Mouse (Mus musculus) lung, postnatal 36 days (tissue): ENCODE results near the gene Smarca4.

Experiments
- DNase-seq: peaks from one replicate; pipeline ENCODE4 v3.0.0; 2022; ENCODE audit warnings: mixed read lengths

Gene Smarca4

DNA sequence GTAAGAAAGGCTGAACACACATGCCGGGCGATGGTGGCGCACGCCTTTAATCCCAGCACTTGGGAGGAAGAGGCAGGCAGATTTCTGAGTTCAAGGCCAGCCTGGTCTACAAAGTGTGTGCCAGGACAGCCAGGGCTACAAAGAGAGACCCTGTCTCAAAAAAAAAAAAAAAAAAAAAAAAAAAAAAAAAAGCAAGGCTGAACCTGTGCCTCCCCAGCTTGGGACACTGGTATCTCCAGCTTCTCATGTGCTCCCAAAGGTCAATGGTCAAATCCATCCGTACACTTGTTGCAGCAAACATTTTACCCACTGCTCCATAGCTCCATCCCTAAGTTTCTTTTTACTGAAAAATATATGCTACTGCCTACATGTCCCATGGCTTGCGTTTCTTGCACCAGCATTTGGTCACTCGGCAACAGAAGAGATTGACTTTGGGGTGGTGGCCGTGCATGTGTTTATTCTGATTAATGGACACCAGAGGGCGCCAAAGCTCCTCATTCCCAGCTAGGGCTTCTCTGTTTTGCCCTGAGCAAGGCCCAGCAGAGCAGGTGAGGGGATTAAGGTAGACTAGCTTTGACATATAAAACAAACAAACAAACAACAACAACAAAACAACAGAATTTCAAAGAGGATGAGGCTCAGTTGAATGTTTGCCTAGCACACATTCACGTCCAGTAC, 14.1 kb upstream of the Smarca4 start:
- peak; percentile 88 for DNase-seq

DNA sequence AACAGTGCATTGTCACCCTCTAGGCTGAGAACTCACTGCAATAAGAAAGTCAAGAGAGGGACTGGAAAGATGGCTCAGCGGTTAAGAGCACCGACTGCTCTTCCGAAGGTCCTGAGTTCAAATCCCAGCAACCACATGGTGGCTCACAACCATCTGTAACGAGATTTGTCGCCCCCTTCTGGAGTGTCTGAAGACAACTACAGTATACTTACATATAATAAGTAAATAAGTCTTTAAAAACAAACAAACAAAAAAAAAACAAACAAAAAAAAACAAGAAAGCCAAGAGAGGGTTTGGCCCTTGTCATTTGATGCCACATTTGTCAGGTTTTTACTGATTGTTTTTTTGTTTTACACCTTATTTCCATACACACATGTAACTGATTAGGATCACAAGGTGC, 11.8 kb upstream of the Smarca4 start:
- no peak for DNase-seq

DNA sequence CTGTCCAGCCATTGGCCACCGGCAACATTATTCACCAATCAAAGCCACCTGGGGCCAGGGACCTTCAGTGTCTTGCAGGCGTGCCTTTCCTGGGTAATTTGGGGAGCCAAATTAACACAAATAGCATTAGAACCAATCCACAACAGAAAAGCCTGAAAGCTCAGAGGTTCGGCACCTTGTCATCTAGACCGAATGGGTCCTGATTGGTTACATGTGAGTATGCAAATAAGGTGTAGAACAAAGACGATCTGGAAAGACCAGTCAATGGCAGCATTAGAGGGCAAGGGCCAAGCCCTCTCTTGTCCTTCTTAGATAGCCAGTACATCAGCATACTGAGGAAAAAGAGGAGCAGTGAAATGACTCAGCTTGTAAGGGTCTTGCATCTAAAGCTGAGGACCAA, 10.1 kb upstream of the Smarca4 start:
- no peak for DNase-seq

DNA sequence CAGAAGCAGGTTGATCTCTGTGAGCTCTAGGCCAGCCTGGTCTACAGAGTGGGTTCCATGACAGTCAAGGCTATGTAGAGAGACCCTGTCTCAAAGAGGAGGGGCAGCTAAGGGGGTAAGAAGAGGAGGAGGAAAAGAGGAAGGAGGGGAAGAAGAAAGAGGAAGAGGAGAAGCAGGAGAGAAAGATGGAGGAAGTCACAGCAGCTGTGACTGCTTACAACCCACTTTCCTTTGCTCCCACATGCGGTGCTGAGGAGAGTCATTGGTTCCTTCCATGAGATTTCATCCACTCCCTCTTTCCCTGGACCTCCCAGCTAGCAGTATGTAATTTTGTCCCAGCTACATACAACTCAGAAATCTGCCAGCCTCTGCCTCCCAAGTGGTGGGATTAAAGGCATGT, 9.3 kb upstream of the Smarca4 start:
- DNase-seq = no peak

GRCm38 (mm10) chr9:21609861-21610260, 6.1 kb upstream of the Smarca4 start:
- peak; percentile 91 for DNase-seq

GRCm38 (mm10) chr9:21614864-21615616, 929 bp upstream of the Smarca4 start:
- no peak for DNase-seq

GRCm38 (mm10) chr9:21616232-21616781, 338 bp downstream of the Smarca4 start:
- peak; percentile 92 for DNase-seq

- no peak for DNase-seq
Observed at GRCm38 (mm10) chr9:21617066-21617465, 1.1 kb downstream of the Smarca4 start.

DNA sequence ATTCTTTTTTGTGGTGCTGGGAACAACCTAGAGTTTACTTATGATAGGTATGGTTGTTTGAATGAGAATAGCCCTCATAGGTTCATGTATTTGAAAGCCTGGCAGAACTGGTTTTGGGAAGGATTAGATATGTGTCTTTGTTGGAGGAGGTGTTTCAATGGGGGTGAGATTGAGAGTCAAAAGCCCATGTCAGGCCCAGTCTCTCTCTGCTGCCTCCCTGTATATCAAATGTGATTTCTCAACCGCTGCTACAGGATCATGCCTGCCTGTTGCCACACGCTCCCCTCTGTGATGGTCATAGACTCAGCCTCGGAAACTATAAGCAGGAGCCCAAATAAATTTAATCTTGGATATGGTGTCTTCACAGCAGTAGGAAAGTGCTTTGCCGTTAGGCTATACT, 4.3 kb downstream of the Smarca4 start:
- DNase-seq = no peak

DNA sequence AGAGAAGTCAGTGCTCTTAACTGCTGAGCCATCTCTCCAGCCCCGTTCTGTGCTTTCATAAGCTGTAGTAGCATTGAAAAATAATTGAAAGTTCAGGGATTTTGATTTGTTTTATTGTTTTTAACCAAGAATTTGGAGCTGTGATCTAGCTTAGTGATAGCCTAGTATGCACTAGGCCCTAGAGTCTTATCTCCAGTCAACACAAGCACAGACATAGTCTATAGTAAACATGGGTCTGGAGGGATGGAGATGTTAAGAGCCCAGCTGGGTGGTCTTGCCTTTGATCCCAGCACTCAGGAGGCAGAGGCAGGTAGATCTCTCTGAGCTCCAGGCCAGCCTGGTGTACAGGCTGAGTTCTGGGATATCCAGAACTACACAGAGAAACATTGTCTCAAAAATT, 6.7 kb downstream of the Smarca4 start:
- DNase-seq = no peak

GRCm38 (mm10) chr9:21625342-21626339, 9.7 kb downstream of the Smarca4 start:
- DNase-seq = no peak

- no peak for DNase-seq
Observed at GRCm38 (mm10) chr9:21626571-21626970, 10.6 kb downstream of the Smarca4 start.

- DNase-seq = no peak
Observed at GRCm38 (mm10) chr9:21627145-21627795, 11.3 kb downstream of the Smarca4 start.

DNA sequence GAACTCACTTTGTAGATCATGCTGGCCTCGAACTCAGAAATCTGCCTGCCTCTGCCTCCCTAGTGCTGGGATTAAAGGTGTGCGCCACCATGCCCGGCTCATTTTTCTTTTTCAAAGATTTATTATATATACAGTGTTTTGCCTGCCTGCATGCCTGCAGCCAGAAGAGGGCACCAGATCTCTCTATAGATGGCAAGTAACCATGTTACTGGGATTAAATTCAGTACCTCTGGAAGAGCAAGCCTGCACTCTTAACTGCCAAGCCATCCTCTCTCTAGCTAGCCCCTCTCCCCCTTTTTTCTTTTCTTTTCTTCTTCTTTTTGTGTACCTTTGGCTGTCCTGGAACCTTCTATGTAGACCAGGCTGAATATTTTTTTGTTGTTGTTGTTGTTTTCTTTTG, 14.7 kb downstream of the Smarca4 start:
- peak; percentile 84 for DNase-seq

GRCm38 (mm10) chr9:21633106-21633505, 17.1 kb downstream of the Smarca4 start:
- DNase-seq = no peak

DNA sequence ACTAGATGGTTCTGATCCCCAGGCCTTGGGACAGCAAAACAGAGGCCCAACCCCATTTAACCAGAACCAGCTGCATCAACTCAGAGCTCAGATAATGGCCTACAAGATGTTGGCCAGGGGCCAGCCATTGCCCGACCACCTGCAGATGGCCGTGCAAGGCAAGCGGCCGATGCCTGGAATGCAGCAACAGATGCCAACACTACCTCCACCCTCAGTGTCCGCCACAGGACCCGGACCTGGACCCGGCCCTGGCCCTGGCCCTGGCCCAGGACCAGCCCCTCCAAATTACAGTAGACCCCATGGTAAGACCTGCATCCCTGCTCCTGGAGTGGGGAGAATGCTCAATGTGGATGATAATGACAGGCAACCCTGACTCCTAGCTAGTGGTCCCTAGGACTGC, 19.7 kb downstream of the Smarca4 start:
- DNase-seq = no peak

DNA sequence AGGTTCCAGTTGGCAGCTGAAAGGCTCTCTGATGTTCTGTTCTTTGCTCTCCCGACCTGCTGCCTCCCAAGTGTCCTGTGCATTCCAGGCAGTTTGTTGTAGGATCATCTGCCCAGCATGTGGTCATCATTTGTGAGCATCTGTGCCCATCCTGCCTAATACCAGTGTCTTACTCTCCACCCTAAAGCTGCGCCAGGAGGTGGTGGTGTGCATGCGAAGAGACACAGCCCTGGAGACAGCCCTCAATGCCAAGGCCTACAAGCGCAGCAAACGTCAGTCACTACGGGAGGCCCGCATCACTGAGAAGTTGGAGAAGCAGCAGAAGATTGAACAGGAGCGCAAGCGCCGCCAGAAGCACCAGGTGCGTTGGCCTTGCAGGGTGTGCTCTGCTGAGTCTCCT, 23.1 kb downstream of the Smarca4 start:
- DNase-seq = no peak

DNA sequence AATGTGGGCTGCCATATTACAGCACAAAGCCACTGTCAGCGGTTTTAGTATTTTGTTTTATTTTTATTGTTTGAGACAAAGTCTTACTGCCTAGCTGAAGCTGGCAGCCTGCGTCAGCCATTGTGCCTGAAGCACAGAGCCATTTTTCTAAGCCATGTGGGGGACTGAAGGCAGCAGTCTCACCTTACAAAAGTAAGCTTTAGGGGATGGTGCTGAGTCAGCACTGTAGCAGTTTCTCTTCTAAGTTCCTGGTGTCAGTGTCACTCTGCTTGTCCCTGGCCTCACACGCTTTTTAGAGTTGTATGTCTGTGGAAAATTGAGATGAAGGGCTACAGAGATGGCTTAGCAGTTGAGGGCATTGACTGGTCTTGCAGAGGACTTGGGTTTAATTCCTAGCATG, 30.4 kb downstream of the Smarca4 start:
- no peak for DNase-seq

- no peak for DNase-seq
Observed at GRCm38 (mm10) chr9:21647721-21648120, 31.8 kb downstream of the Smarca4 start.

DNA sequence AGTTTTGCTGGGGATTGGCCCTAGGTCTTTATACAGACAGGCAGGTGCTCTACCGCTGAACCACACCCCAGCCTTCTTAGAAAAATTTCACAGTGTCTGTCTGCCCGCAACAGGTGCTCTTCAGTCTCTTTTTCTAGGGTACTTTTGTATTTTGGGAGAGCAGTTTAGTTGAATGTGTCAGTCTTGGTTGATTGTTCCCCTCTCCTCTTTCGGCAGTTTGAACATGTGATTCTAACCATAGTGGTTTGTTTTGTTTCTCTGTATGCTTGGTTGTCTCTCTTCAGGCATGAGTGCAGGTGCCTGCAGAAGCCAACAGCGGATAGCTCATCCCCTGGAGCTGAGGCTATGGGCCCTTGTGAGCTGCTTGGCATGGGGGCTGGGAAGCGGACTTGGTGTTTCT, 36.3 kb downstream of the Smarca4 start:
- no peak for DNase-seq

- no peak for DNase-seq
Observed at GRCm38 (mm10) chr9:21653253-21653652, 37.3 kb downstream of the Smarca4 start.

DNA sequence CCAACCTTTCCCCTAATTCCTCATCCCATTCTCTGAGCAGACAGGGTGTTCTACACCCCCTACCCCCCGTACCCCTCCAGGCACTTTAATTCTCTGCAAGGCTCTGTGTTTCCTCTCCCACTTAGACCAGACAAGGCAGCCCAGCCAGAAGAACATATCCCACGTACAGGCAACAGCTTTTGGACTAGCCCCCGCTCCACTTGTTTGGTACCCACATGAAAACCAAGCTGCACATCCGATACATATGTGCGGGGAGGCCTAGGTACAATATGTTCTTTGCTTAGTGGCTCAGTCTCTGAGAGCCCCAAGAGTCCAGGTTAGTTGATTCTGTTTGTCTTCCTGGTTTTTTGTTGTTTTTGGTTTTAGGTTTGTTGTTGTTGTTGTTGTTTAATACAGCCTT, 46.1 kb downstream of the Smarca4 start:
- no peak for DNase-seq
